Mouse (Mus musculus): ENCODE results near the gene Tmem208.

Tmem208 gene

DNA sequence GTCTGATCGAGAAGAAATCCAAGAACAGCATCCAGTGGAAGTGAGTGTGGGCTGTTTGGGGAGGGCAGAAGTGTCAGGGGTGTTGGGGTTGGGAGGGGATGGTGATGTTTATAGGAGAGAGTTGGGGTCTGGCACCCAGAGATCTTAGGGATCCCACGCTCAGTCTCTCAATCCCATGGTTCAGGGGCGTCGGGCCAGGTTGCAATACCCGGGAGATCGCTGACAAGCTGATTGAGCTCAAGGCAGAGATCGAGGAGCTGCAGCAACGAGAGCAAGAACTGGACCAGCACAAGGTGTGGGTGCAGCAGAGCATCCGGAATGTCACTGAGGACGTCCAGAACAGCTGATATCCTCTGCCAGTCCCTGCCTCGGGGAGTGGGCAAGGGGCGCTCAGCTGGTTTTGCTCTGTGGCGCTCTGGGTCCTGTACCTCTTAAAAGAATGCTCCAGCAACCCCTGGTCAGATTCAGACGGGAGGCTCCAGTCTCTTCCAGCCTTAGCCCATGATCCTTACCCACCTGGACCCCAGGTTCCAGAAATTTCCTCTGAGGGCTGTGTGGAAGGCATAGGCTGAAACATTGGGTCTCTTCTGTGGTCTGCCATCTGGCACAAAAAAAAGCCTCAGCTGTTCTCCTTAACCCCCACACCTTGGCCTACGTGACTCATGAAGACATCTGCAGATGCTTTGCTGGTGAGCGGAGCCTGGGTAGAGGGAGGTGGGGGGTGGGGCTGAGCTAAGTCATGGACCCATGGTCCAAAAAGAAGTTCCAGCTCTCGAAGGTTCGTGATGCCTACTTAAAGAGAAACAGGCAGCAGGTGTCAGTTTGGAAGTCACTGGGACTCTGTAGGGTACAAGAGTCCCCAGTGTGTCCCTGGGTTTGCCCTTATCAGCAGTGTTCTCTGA is 27.6 kb upstream of the Tmem208 start:
- no peak for DNase-seq (ENCODE audit: low spot score)

DNA sequence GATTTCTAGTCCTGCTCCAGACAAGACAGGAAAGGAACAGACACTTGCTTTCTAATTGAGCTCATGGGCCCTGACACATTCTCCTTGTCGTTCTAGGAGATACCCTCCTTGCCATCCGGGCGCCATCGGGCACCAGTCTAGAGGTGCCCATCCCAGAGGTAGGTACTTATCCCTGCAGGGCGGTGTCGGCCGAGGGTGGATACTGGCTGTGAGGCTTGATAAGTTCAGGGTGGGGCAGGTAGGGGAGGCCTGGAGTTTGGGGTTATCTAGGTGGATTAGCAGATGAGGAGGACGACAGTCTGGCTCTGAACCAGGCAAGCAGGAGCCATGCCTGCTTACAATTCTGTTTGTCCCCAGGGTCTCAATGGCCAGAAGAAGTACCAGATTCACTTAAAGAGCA is 26.2 kb upstream of the Tmem208 start:
- DNase-seq (ENCODE audit: low spot score): no peak

DNA sequence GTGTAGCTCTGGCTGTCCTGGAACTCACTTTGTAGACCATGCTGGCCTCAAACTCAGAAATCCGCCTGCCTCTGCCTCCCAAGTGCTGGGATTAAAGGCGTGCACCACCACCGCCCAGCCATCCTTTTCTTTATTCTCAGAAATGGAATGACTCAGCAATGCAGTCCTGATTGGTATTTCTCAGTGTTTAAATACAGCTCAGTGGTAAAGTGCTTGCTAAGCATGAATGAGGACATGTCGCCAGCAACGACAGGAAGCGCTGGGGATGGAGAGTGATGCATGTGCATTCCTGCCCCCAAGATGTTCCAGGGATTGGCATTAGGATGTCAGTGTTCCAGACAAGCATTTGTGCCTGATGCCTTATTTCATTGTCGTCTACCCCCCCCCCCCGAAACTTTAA is 22.8 kb upstream of the Tmem208 start:
- no peak for DNase-seq (ENCODE audit: low spot score)

DNA sequence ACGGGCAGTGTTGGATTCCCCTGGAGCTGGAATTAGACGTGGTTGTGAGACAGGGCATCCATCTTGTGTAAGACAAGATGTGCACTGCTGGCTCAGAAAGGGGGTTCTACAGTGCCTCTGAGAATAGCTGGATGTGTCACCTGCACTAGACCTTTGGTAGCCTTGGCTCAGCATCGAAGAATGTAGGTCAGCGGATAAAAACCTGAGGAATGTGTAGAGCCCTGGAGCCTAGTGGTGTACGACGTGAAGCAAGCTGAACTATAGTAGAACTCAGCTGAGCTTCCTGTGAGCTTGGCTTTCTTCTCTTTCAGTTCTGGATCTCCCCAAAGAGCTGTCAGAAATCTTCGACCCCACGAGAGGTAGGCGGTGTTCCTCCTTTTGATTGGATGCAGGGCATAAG is 22.3 kb upstream of the Tmem208 start:
- no peak for DNase-seq (ENCODE audit: low spot score)

DNA sequence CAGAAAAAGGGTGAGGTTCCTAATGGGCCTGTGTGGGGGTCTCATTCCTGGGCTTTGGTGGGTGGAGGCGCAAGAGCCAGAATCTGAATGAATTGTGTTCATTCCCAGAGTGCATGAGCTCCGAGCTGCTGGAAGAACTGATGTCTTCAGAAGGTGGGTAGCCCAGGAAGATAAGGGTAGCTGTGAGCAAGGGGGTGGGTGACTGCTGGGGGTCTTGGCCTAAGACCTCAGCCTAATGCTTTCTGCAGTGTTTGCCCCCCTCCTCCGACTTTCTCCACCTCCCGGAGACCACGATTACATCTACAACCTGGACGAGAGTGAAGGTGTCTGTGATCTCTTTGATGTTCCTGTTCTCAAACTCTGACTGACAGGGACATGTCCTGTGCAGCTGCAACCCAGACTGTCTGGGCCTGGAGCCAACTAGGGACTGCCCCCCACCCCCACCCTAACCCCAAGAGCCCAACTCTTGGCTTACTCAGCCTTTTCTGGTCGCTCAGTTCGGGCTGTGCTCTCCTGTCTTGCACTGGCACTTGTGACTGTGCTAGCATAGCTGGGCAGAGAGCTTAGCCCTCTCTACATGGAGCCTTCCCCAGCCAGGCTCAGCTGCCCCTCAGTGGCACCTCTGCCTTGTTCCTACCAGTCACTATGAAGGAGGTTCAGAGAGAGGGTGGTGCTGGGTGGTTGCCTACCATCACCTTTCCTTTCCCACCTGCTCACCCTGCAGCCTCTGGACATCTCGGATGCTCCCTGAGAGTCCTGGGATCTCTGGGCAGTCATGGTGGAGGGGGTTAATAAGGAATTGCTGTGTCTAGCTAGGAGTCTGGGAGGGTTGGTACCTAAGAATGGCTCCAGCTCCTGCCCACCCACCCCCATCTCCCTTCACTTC is 21.6 kb upstream of the Tmem208 start:
- DNase-seq (ENCODE audit: low spot score): no peak

DNA sequence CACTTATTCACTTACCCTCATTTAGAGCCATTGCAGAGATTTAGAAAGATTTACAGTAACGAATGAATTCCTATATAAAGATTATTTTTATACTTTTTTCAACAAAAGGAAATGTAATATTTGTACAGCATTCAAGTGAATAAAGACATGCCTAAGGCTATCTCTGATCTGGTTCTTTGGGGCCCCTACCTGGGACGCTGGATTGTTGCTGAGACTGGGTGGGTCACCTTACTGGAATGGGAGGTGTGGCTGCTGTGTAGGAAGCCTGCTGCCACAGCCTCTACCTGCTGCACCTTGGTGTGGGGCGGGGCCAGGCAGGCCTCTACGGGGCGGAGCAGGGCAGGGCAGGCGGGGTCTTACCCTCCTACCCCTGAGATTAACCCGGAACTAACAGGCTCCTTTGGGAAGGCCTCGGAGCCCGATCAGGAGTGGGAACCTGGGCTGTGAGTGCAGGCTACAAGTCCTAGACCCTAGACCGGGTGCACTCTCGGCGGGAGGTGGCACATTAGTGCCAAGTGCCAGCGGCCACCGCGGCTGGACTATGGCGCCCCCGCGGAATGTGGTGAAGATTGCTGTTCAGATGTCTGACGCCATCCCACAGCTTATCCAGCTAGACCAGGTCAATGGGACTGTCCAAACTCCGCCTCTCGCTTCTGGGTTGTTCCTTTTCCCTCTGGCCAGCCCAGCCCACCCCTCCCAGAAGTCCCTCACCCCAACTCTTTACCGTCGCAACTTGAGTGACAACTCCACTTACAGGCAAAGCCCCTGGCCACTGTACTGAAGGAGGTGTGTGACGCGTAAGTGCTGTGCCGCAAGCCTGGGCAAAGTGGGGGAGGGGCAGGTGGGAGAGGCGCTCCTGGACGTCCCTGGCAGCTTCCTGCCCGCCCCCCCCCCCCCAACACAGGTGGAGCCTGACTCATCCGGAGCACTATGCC is 20.7 kb upstream of the Tmem208 start, which contains the start of gene Elmo3:
Elmo3 (plus strand) TSS at position 391 of the 935 bp plus-strand sequence.
- no peak for DNase-seq (ENCODE audit: low spot score)

DNA sequence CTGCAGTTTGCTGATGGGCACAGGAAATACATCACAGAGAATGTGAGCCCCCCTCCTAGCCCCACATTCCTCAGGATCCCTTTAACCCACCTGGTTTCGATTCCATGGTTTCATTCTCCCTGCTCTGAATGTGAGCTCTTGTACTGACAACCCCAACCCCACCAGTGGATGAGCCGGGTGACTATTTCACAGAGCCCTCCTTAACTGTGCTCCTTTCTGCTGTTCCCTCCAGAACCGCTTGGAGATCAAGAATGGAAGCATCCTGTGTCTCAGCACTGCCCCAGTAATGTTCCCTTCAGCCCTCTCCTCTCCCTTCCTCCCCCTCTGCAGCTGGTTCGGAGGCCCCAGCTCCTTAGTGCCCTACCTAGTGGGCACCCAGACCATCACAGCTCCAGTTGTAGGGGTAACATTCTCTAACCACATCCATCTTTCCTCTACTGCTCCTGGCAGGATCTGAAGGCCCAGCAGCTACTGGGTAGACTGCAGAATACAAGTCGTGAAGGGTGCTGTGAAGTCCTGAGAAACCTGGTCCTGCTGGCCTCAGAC is 19.9 kb upstream of the Tmem208 start:
- no peak for DNase-seq (ENCODE audit: low spot score)

DNA sequence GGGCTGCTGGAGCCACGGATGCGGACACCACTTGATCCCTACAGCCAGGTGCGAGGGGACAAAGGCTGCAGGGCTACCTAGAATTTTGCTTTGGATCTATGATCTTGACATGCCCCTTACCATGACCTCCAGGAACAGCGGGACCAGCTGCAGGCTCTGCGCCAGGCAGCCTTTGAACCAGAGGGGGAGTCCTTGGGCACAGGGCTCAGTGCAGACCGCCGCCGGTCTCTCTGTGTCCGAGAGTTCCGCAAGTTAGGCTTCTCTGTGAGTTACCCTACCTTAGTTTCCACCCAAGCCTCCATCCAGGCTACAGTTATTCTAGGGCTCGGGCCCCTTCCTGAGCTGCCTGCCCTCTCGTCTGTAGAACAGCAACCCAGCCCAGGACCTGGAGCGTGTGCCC is 18.5 kb upstream of the Tmem208 start:
- no peak for DNase-seq (ENCODE audit: low spot score)

DNA sequence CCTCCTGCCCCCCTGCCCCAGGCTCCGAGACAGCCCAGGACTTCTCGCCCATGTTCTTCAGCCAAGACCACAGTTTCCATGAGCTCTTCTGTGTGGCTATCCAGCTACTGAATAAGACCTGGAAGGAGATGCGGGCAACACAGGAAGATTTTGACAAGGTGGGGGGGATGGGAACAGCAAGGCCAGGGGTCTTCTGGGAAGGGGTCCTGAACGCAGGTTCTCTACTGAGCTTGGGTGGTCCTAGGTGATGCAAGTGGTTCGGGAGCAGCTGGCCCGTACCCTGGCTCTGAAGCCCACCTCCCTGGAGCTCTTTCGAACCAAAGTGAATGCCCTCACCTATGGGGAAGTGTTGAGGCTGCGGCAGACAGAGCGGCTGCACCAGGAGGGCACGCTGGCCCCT is 17.7 kb upstream of the Tmem208 start:
- DNase-seq (ENCODE audit: low spot score): no peak

DNA sequence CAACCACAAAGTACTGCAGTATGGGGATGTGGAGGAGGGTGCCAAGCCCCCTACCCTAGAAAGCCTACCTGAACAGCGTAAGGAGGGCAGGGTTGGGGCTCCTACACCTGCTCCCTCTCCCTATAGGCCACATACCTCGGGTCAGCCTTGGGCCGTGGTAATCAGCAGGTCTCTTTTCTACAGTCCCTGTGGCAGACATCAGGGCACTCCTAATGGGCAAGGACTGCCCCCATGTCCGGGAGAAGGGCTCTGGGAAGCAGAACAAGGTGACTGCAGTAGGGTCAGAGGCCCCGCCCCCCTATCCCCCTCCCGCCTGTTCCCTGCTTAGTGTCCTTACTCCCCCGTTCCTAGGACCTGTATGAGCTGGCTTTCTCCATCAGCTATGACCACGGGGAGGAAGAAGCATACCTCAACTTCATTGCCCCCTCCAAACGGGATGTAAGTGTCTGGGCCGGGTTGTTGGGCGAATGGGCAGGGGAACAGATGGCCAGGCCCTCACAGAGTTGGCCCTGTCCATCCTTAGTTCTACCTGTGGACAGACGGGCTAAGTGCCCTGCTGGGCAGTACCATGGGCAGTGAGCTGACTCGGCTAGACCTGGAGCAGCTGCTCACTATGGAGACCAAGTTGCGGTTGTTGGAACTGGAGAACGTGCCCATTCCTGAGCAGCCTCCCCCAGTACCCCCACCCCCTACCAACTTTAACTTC is 16.9 kb upstream of the Tmem208 start:
- no peak for DNase-seq (ENCODE audit: low spot score)

DNA sequence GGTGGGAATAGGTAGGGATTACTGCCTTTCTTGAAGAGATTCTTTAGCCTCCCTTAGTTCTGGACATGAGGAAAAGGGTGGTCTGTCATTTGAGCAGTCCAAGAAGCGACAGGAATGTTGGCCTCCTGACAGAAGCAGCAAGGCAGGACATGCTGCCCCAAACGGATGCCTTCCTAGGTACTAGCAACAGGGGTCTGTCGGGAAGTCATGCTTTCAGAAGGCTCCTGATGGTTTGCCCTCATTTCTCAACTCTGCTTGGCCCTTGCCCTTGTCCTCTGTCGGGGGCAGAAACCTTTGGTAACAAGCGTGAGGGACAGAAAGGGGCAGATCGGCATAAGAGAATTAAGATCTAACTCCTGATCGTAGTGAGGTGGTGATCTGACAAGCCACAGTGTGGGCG is 16.0 kb upstream of the Tmem208 start:
- DNase-seq (ENCODE audit: low spot score): no peak

DNA sequence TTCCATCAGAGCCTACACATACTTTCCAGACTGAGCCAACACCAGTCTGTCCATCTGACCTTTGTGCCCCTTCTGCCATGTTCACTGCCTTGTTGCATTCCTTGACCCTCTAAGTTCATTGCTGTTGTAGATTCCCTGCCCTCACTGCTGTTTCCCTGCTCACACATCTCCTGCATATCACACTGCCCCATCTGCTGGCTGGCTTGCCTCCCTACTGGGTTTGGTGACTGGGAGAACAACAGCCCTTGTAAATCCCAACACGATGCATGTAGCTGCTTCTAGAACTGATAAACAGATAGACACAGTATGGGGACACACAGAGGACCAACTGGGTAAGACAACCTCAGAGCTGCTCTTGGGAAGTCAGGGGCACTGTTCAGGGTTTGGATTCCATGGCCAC is 14.4 kb upstream of the Tmem208 start:
- DNase-seq (ENCODE audit: low spot score): no peak

DNA sequence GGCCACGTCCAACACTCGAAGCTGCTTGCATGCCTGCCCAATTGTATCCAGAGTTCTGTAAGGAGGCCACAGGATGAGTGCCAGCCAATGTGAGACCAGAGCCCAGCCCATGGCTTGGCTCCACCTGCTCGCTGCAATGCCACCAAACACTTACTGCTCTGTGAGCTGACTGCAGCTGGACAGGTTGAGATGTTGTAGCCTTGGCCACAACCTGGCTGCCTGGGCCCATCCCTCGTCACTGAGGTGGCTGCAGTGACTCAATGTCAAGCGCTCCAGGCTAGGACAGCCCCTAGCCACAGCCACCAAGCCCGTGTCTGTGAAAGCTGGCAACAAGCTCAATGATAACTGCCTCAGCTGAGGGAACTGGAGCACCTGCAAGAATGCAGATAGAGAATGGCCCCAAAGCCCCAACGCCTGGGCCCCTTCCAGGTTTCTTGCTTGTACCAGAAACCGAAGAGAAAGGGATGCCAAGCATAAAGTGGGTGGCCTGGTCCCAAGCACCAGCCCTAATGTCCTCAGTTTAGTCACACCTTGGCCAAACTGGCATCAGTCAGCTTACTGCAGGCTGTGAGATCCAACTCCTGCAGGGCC is 13.2 kb upstream of the Tmem208 start:
- DNase-seq (ENCODE audit: low spot score): no peak

DNA sequence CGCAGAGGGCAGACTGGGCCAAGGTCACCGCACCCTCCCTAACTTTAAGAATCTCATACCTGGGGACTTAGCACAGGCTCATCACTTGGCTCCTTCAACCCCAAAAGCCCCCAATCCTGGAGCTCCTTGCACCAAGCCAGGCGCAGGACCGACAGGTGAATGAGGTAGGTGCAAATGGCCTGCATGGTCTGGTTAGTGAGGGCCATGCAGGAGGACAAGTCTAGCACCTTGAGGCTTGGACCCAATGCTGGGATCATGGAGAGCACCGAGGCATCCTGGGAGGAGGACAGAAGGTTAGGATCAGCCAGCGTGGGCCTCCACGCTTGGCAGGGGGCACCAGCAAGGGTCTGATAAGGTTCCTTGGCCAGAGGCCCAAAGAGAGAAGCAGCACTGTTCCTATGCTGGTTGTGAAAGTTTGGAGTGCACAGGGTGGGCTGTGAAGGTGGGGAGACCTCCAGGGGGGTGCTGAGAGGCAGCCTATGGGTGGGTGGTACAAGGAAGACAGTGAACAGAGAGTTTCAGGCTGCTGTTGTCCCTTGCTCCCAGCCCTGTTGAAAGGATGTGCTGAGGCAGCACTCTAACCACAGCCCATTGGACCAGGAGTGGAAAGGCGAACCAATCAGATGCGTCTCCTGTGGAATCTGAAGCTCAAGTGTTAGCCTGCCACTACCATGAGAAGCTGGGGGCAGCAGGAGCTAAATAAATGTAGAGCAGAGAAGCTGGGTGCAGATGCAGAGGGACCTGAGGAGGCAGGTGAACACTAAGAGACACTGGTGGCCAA is 12.3 kb upstream of the Tmem208 start:
- no peak for DNase-seq (ENCODE audit: low spot score)

DNA sequence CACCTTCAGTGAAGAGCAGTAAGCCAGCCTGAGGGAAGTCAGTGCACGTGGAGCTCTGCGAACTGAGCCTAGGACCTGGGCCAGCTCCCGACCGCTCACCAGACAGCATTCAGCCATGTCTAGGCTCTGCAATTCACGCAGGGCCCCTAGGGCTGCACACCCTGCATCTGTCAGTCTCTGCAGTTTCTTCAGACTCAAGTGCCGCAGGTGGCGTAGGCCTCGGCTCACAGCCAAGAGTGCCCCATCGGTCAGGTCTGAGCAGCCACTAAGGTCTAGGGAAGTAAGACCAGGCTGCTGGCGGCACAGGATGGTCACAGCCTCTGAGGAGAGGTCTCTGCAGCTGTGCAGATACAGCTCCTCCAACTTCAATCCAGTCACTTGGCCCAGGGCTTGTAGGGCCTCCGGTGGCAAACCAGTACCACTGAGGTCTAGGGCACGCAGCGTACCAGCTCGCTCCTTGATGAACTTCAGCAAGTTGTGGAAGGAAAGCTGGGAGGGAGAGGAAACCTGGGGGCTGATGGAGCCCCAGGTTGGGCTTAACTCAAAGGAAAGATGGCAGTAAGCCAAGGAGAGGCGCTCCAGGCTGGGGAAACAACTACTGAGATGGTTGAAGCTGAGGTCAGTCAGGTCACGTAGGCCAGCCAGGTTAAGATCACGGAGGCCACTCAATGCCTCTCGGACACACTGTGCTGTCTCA is 10.9 kb upstream of the Tmem208 start:
- DNase-seq (ENCODE audit: low spot score): no peak

DNA sequence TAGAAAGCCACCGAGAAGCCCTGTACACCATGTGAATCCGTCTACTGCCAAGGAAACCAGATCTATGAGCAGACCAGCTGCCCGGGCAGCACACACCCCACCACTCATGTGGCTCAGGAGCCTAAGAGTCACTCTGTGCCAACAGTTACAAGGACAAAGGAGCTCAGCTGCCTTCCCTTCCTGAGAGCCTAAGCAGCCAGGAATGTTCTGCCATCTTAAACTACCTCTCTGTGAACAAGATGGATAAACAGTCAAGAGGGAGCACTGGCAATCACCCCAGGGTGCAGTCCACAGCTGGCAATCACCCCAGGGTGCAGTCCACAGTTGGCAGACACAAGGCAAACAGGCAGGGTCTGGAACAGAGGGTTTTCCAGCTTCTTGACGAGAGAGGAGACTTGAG is 8.2 kb upstream of the Tmem208 start:
- DNase-seq (ENCODE audit: low spot score): no peak

DNA sequence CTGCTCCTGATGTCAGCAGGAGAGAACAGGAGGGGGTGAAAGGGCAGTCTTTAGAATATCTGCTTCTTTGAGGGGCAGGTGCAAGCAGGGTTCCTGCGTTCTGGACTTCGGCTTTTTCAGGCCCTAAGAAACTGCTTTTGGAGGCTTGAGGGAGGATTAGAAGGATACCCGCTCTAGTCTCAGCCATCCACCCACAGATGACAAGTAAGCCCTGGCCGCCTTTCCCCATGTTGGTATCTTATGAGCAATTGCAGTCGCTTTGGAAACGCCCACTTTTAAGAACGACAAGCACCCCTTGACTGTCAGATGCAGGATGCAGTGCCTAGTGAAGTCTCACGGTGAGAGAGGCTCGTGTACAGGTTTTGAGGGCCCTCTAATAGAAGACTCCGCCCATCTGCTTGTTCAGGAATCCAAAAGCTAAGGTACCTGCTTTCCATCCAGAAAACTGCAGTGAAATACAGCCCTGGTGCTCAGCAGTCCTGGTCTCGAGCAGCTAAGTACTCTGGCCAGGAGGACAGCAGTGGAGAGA is 7.4 kb upstream of the Tmem208 start:
- DNase-seq (ENCODE audit: low spot score): no peak

DNA sequence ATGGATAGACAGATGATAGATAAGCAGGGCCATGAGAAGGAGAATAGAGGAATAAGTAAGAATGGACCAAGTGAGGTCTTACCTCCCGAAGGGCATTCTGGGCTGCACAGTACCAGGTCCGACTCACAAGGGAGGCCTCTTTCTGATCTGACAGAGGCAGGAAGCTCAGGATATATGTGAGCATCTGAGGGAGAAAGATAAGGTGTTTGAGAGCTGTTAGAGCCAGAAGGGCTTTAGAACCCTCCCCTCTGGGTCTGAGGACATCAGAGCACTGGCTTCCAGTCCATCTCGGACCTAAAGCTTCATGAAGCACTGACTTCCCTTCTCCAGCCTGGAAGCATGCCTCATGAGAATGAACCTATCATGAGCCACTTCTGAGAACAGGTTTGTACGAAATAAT is 3.0 kb upstream of the Tmem208 start:
- DNase-seq (ENCODE audit: low spot score): no peak

DNA sequence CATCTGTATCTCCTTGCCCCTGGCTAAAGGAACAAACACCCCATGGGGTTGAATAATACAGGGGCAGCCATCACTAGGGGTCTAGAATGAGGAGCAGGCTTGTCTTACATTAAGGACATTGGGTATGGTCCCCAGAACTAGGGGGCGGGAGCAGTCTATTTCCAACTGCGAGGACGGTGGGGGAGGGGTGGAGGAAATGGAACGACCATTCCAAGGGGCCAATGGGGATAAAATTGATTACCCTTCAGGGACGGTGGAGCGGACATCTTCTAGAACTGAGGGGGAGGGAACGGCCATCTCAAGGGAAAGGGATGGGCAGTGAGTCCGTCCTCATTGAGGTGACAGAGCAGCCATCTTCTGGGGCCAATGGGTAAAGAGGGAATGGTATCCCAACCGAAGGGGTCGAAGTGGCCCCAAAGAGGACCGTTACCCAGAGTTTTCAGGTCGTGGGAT is 487 bp upstream of the Tmem208 start:
- no peak for DNase-seq (ENCODE audit: low spot score)

Data from layer of hippocampus, adult 9-10 months (tissue).